Mouse (Mus musculus) limb, embryonic 15.5 days (tissue): ENCODE data around the gene Ralgps2. TPM values are rescaled to one million over a fixed set of nuclear protein-coding genes. Genes with fewer than 3 reads are reported as not detected.

Source experiments
- ATAC-seq: fragments of 200-750 bp; cut with Nextera tagmentation; 2 replicates; pipeline ENCODE4 v1.8.0; 2017; ENCODE audit warnings: low read depth, moderate TSS enrichment; ENCODE audit not compliant: insufficient number of reproducible peaks, low FRiP score, low TSS enrichment
- H3K27ac ChIP-seq: fragments of 300-500 bp; sonication (generic); 2 replicates; pipeline ENCODE4 v1.5.1; 2015; ENCODE audit warnings: moderate library complexity, mild to moderate bottlenecking, inconsistent platforms
- H3K27me3 ChIP-seq: fragments of 300-500 bp; sonication (generic); 2 replicates; pipeline ENCODE4 v1.6.1; 2015; ENCODE audit warnings: inconsistent platforms
- H3K36me3 ChIP-seq: fragments of 300-500 bp; sonication (generic); 2 replicates; pipeline ENCODE4 v1.6.1; 2015; ENCODE audit warnings: inconsistent platforms
- H3K4me1 ChIP-seq: fragments of 300-500 bp; sonication (generic); 2 replicates; pipeline ENCODE4 v1.6.1; 2015; ENCODE audit warnings: inconsistent platforms
- H3K4me2 ChIP-seq: fragments of 300-500 bp; sonication (generic); 2 replicates; pipeline ENCODE4 v1.6.1; 2015; ENCODE audit warnings: mild to moderate bottlenecking, inconsistent platforms
- H3K4me3 ChIP-seq: fragments of 300-500 bp; sonication (generic); 2 replicates; pipeline ENCODE4 v1.5.1; 2015; ENCODE audit warnings: mild to moderate bottlenecking, inconsistent platforms
- H3K9ac ChIP-seq: fragments of 300-500 bp; sonication (generic); 2 replicates; pipeline ENCODE4 v1.6.1; 2015; ENCODE audit warnings: inconsistent platforms
- H3K9me3 ChIP-seq: fragments of 300-500 bp; sonication (generic); 2 replicates; pipeline ENCODE4 v1.6.1; 2016; ENCODE audit warnings: inconsistent platforms
- WGBS: fragments of 180-500 bp; shearing (Covaris S2); methylation state at CpG from one replicate; pipeline ENCODE4 v1.1.7; 2015; 5-methylcytosine and 5-hydroxymethylcytosine counted together
- polyA plus RNA-seq: library from polyadenylated mRNA; unstranded; fragments of >200 nt; fragmentation: Nextera tagmentation; extraction: Ambion mirVana; gene quantifications from 2 replicates; pipeline ENCODE4 v1.2.1, GENCODE M21; 2015

The Ralgps2 gene
- polyA plus RNA-seq, 1 experiment from 2014 or later: 88.8 TPM

DNA sequence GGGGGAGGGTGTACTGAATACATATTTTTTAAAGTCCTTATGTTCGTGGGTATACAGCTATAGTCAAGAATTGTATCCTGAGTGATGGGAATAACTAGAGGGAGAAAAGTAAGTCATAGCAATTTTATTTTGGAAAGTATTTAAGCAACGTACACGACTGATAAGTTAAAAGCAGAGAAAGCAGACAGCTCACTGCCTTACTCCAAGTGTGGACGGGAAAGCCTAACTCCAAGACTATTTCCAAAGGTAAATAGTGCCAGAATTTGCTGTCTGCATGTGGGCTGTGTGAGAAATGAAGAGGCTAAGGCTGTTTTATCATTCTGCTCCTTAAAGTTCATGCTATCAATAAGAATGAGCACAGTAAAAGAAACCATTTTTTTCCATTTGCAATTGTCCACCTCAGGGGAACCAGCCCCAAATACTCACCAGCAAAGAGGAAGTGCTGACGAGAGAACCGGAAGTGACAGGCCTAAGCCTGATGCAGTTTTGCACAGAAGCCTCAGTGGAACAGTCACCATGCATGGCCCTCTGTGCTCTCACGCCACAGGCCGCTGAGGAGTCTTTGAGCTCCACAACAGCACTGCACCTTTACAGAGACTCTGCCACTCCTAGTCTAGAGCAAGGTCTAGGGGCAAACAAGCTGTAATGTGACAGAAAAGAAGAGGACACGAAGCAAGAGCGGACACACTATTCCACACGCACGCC is 18.0 kb downstream of the Ralgps2 start:
- WGBS: 64% methylated on average over 12 of the region's 12 CpGs
- Histone ChIP-seq H3K9ac (no peak overlapping the region), H3K4me1 (peaks cover 8% of the 10 kb centered on the region; the same call in 1 of the 2 replicates), H3K36me3 (no peaks in the 10 kb centered on the region), H3K9me3 (no peaks in the 10 kb centered on the region), H3K4me3 (no peak overlapping the region), H3K27ac (no peak overlapping the region), H3K4me2 (no peak overlapping the region), H3K27me3 (no peaks in the 10 kb centered on the region)
- ATAC-seq: no peak

GRCm38 (mm10) chr1:156917460-156917859 is 22.0 kb downstream of the Ralgps2 start:
- H3K9ac ChIP-seq: no peak overlapping the region
- no peak overlapping the region for H3K4me2 ChIP-seq
- WGBS: 10% methylated on average over 3 of the region's 3 CpGs
- peaks cover 11% of the 10 kb centered on the region for H3K4me1 ChIP-seq
- no peak overlapping the region for H3K4me3 ChIP-seq
- H3K9me3 ChIP-seq: no peaks in the 10 kb centered on the region
- H3K27me3 ChIP-seq: no peaks in the 10 kb centered on the region
- no peak for ATAC-seq
- no peak overlapping the region for H3K27ac ChIP-seq
- no peaks in the 10 kb centered on the region for H3K36me3 ChIP-seq

- Histone ChIP-seq H3K9ac (no peak overlapping the region), H3K4me2 (no peak overlapping the region), H3K27ac (no peak overlapping the region), H3K36me3 (no peaks in the 10 kb centered on the region), H3K4me3 (no peak overlapping the region), H3K27me3 (no peaks in the 10 kb centered on the region), H3K4me1 (peaks cover 9% of the 10 kb centered on the region; the same call in 1 of the 2 replicates), H3K9me3 (no peaks in the 10 kb centered on the region)
- WGBS: 80% methylated on average over 3 of the region's 3 CpGs
- no peak for ATAC-seq
Observed at GRCm38 (mm10) chr1:156916361-156916760, 23.1 kb downstream of the Ralgps2 start.

DNA sequence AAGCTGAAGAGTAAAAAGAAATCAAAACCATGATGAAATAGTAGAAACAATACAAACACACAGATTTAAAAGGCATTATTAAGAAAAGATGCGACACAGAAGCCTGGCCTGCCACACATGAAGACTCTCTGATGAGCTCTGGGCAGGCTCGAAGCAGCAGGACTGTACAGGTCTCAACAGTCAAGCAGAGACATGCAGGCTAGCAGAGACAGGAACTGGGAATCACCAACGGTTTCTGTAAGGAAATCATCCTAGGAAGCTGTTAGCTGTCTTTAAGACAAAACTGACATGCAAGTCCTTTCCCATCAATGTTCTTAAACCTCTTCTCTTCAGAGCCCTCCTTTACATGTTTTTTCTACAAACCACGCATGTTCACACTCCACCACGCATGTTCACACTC is 24.5 kb downstream of the Ralgps2 start:
- Histone ChIP-seq H3K36me3 (no peaks in the 10 kb centered on the region), H3K4me3 (no peak overlapping the region)

GRCm38 (mm10) chr1:156913190-156913589 is 26.2 kb downstream of the Ralgps2 start:
- H3K9ac ChIP-seq: no peak overlapping the region
- no peak overlapping the region for H3K4me3 ChIP-seq
- H3K4me2 ChIP-seq: no peak overlapping the region
- no peaks in the 10 kb centered on the region for H3K36me3 ChIP-seq
- H3K4me1 ChIP-seq: peaks cover 3% of the 10 kb centered on the region; the same call in 1 of the 2 replicates
- no peak overlapping the region for H3K27ac ChIP-seq
- H3K9me3 ChIP-seq: no peaks in the 10 kb centered on the region
- WGBS: 75% methylated on average over 6 of the region's 6 CpGs
- no peak for ATAC-seq
- no peaks in the 10 kb centered on the region for H3K27me3 ChIP-seq

More for the DNA sequence above, 24.5 kb downstream of the Ralgps2 start:
- H3K4me1 ChIP-seq: peaks cover 3% of the 10 kb centered on the region; the same call in 1 of the 2 replicates
- H3K9me3 ChIP-seq: no peaks in the 10 kb centered on the region
- ATAC-seq: no peak
- 62% methylated on average over 5 of the region's 5 CpGs for WGBS
- no peaks in the 10 kb centered on the region for H3K27me3 ChIP-seq
- no peak overlapping the region for H3K27ac ChIP-seq
- H3K4me2 ChIP-seq: no peak overlapping the region
- no peak overlapping the region for H3K9ac ChIP-seq

GRCm38 (mm10) chr1:156910948-156911347 is 28.5 kb downstream of the Ralgps2 start:
- Histone ChIP-seq H3K9me3 (no peaks in the 10 kb centered on the region), H3K4me3 (no peak overlapping the region), H3K4me2 (no peak overlapping the region), H3K27me3 (no peaks in the 10 kb centered on the region), H3K9ac (no peak overlapping the region), H3K27ac (no peak overlapping the region), H3K4me1 (peaks cover 3% of the 10 kb centered on the region; the same call in 1 of the 2 replicates), H3K36me3 (no peaks in the 10 kb centered on the region)
- 80% methylated on average over 2 of the region's 2 CpGs for WGBS
- no peak for ATAC-seq

GRCm38 (mm10) chr1:156909866-156910265 is 29.6 kb downstream of the Ralgps2 start:
- Histone ChIP-seq H3K4me1 (peaks cover 3% of the 10 kb centered on the region; the same call in 1 of the 2 replicates), H3K4me2 (no peak overlapping the region), H3K9me3 (no peaks in the 10 kb centered on the region), H3K4me3 (no peak overlapping the region), H3K36me3 (no peaks in the 10 kb centered on the region), H3K9ac (no peak overlapping the region), H3K27ac (no peak overlapping the region), H3K27me3 (no peaks in the 10 kb centered on the region)
- no peak for ATAC-seq

- Histone ChIP-seq H3K27ac (no peak overlapping the region), H3K4me1 (peaks cover 3% of the 10 kb centered on the region; the same call in 1 of the 2 replicates), H3K27me3 (no peaks in the 10 kb centered on the region), H3K9me3 (no peaks in the 10 kb centered on the region), H3K4me2 (no peak overlapping the region), H3K36me3 (no peaks in the 10 kb centered on the region), H3K9ac (no peak overlapping the region), H3K4me3 (no peak overlapping the region)
- ATAC-seq: no peak
- 88% methylated on average over 4 of the region's 4 CpGs for WGBS
Observed at GRCm38 (mm10) chr1:156909265-156909664, 30.2 kb downstream of the Ralgps2 start.

DNA sequence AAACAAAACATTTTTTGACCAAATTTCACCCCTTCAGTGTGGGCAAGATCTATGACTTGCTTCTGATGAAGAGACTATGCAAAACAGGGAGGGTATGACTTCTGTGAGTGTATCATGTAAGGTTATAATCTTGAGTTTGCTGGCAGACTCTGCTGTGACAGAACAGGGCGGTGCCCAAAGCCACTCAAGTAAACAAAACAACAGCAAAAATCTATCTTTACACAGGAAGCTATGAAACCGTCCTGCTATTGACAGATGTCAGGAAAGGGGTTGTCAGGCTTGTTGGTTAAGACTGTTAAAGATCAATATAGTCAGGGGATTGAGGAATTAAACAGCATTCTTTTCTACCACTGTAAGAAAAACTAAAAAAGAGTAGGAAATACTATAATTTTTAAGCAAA is 33.8 kb downstream of the Ralgps2 start:
- Histone ChIP-seq H3K27ac (no peak overlapping the region), H3K4me2 (no peak overlapping the region), H3K4me3 (no peak overlapping the region), H3K27me3 (no peaks in the 10 kb centered on the region), H3K36me3 (0 out of 2 replicates have a peak, but pooled peaks cover 4% of the 10 kb centered on the region), H3K9ac (no peak overlapping the region), H3K4me1 (no peaks in the 10 kb centered on the region), H3K9me3 (no peaks in the 10 kb centered on the region)
- WGBS: 83% methylated on average over 2 of the region's 2 CpGs
- no peak for ATAC-seq

GRCm38 (mm10) chr1:156903899-156904298 is 35.5 kb downstream of the Ralgps2 start:
- no peak overlapping the region for H3K27ac ChIP-seq
- 90% methylated on average over 3 of the region's 3 CpGs for WGBS
- H3K4me3 ChIP-seq: no peak overlapping the region
- no peak overlapping the region for H3K4me2 ChIP-seq
- ATAC-seq: no peak
- no peaks in the 10 kb centered on the region for H3K27me3 ChIP-seq
- no peaks in the 10 kb centered on the region for H3K9me3 ChIP-seq
- no peaks in the 10 kb centered on the region for H3K4me1 ChIP-seq
- H3K9ac ChIP-seq: no peak overlapping the region
- H3K36me3 ChIP-seq: peaks cover 9% of the 10 kb centered on the region; the same call in 1 of the 2 replicates

- ATAC-seq: no peak
- Histone ChIP-seq H3K4me2 (no peak overlapping the region), H3K4me1 (no peaks in the 10 kb centered on the region), H3K9me3 (no peaks in the 10 kb centered on the region), H3K27ac (no peak overlapping the region), H3K27me3 (no peaks in the 10 kb centered on the region), H3K36me3 (peaks cover 9% of the 10 kb centered on the region; the same call in 1 of the 2 replicates), H3K9ac (no peak overlapping the region), H3K4me3 (no peak overlapping the region)
- WGBS: 78% methylated on average over 6 of the region's 6 CpGs
Observed at GRCm38 (mm10) chr1:156901689-156902088, 37.7 kb downstream of the Ralgps2 start.

DNA sequence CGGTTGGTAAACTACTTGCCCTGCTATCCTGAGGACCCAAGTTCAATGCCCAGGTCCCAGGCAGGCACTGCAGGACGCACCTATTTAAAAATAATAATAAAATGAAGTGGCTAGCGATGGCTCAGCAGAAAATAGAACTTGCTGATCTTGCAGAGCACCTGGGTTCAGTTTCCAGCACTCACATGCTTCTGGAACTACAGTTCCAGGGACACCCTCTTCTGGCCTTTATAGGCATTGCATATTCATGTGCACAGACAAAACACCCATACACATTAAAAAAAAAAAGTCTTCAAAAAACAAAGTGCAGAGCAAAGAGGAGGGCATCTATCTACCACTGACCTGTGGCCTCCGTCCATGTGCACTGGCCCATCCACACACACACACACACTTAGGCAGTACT is 47.9 kb downstream of the Ralgps2 start:
- Histone ChIP-seq H3K4me2 (no peak overlapping the region), H3K27me3 (no peaks in the 10 kb centered on the region), H3K27ac (no peak overlapping the region), H3K9me3 (no peaks in the 10 kb centered on the region), H3K4me1 (no peaks in the 10 kb centered on the region), H3K4me3 (no peak overlapping the region), H3K36me3 (0 out of 2 replicates have a peak, but pooled peaks cover 6% of the 10 kb centered on the region), H3K9ac (no peak overlapping the region)
- ATAC-seq: no peak
- 93% methylated on average over 4 of the region's 4 CpGs for WGBS
